Mouse (Mus musculus) limb, embryonic 14.5 days (tissue): ENCODE results near the gene Katnal1. TPM values are rescaled to one million over a fixed set of nuclear protein-coding genes. Genes with fewer than 3 reads are reported as not detected.

ENCODE experiments used
- ATAC-seq: fragments of 200-750 bp; cut with Nextera tagmentation; 2 replicates; pipeline ENCODE4 v1.8.0; 2017; ENCODE audit warnings: low read depth, moderate number of reproducible peaks, moderate TSS enrichment; ENCODE audit not compliant: low FRiP score
- DNase-seq: peaks from one replicate; pipeline ENCODE4 v3.0.0-alpha.2; 2015; ENCODE audit warnings: low spot score
- H3K27ac ChIP-seq: fragments of 300-500 bp; sonication (generic); replicated peaks from 2 replicates; pipeline ENCODE4 v1.5.1; 2014; ENCODE audit warnings: low read depth, mild to moderate bottlenecking, low read length, moderate library complexity, mixed read lengths
- H3K27me3 ChIP-seq: fragments of 300-500 bp; sonication (generic); 2 replicates; pipeline ENCODE4 v1.6.1; 2014; ENCODE audit warnings: low read length, mixed read lengths; ENCODE audit not compliant: control insufficient read depth, insufficient read depth
- H3K36me3 ChIP-seq: fragments of 300-500 bp; sonication (generic); 2 replicates; pipeline ENCODE4 v1.6.1; 2014; ENCODE audit warnings: mild to moderate bottlenecking, low read length, moderate library complexity, mixed read lengths; ENCODE audit not compliant: control insufficient read depth, insufficient read depth
- H3K4me1 ChIP-seq: fragments of 300-500 bp; sonication (generic); 2 replicates; pipeline ENCODE4 v1.6.1; 2014; ENCODE audit warnings: antibody characterized with exemption, low read length, mixed read lengths; ENCODE audit not compliant: control insufficient read depth, insufficient read depth
- H3K4me2 ChIP-seq: fragments of 300-500 bp; sonication (generic); replicated peaks from 2 replicates; pipeline ENCODE4 v1.6.1; 2014; ENCODE audit warnings: low read depth, mild to moderate bottlenecking, low read length, moderate library complexity; ENCODE audit not compliant: severe bottlenecking
- H3K4me3 ChIP-seq: fragments of 300-500 bp; sonication (generic); replicated peaks from 2 replicates; pipeline ENCODE4 v1.5.1; 2014; ENCODE audit warnings: low read length
- H3K9ac ChIP-seq: fragments of 300-500 bp; sonication (generic); 2 replicates; pipeline ENCODE4 v1.6.1; 2014; ENCODE audit warnings: mild to moderate bottlenecking, low read depth, low read length, moderate library complexity; ENCODE audit not compliant: severe bottlenecking
- H3K9me3 ChIP-seq: fragments of 300-500 bp; sonication (generic); 2 replicates; pipeline ENCODE4 v1.6.1; 2016; ENCODE audit warnings: low read length; ENCODE audit not compliant: control insufficient read depth
- POLR2A ChIP-seq: fragments of 200-500 bp; IDR thresholded peaks from 2 replicates; pipeline ENCODE4 v1.8.0; 2012; ENCODE audit warnings: inconsistent platforms, mild to moderate bottlenecking, moderate library complexity, borderline replicate concordance; ENCODE audit not compliant: insufficient read depth, insufficient read length; ENCODE audit errors: extremely low read depth
- WGBS: fragments of 180-500 bp; shearing (Covaris S2); extraction: QIAGEN DNeasy Blood & Tissue Kit; methylation state at CpG from one replicate; pipeline ENCODE4 v1.1.7; 2014; 5-methylcytosine and 5-hydroxymethylcytosine counted together
- polyA plus RNA-seq, 2 experiments: library from polyadenylated mRNA; depleted of rRNA in 1 of 2; stranded (reverse) in 1 of 2; unstranded in 1 of 2; fragments of >200 nt; fragmentation: Nextera tagmentation in 1 of 2; extraction: Ambion mirVana in 1 of 2; gene quantifications; 2 replicates each; pipeline versions ENCODE4 v1.2.1 to v1.2.3; 2012 to 2014

The Katnal1 gene
- polyA plus RNA-seq, 2 experiments = 12.9 to 13.3 TPM

DNA sequence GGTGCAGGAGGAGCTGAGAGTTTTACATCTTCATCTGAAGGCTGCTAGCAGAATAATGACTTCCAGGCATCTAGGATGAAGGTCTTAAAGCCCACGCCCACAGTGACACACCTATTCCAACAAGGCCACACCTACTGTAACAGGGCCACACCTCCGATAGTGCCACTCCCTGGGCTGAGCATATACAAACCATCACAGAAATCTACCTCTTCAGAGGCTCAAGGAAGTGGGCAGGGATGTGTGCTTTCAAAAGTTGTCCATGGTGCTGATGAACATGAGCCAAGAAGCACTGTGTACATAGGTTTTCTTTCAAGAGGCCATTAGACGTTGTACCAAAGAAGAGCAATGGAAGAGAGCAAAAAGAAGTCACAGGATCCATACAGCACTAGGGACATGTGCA is 71.6 kb downstream of the Katnal1 start:
- TF ChIP-seq POLR2A = no peak
- H3K4me2 ChIP-seq = no peak overlapping the region
- no peak overlapping the region for H3K27ac ChIP-seq
- no peaks in the 10 kb centered on the region for H3K27me3 ChIP-seq
- no peaks in the 10 kb centered on the region for H3K4me1 ChIP-seq
- no peak overlapping the region for H3K4me3 ChIP-seq
- no peaks in the 10 kb centered on the region for H3K9me3 ChIP-seq
- H3K9ac ChIP-seq = no peak overlapping the region
- no peak for DNase-seq
- 81% methylated on average over 3 of the region's 3 CpGs for WGBS
- no peak for ATAC-seq
- H3K36me3 ChIP-seq = no peaks in the 10 kb centered on the region

DNA sequence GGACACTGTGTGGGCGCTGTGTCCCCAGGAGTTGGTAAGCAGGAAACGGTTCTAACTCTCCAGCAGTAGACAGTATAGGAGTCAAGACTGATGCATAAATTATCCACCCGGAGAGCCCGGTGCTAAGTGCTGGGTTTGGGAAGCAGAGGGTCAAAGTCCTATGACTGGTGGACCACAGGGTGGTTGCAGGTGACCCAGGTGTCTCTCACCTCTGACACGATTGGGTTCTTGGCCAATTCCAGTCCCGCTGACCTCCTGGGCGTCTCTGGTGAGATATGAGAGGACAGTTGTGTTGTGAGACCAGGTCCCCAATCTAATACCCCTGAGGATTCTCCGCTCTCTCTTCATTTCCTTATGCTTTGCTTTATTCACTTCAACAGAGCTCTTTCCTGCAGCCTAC is 74.1 kb downstream of the Katnal1 start:
- Histone ChIP-seq H3K4me1 (no peaks in the 10 kb centered on the region), H3K27me3 (no peaks in the 10 kb centered on the region), H3K4me3 (no peak overlapping the region), H3K4me2 (no peak overlapping the region), H3K27ac (no peak overlapping the region), H3K9me3 (no peaks in the 10 kb centered on the region), H3K9ac (no peak overlapping the region), H3K36me3 (no peaks in the 10 kb centered on the region)
- no peak for DNase-seq
- WGBS = 80% methylated on average over 8 of the region's 8 CpGs
- ATAC-seq = no peak
- no peak for TF ChIP-seq POLR2A

DNA sequence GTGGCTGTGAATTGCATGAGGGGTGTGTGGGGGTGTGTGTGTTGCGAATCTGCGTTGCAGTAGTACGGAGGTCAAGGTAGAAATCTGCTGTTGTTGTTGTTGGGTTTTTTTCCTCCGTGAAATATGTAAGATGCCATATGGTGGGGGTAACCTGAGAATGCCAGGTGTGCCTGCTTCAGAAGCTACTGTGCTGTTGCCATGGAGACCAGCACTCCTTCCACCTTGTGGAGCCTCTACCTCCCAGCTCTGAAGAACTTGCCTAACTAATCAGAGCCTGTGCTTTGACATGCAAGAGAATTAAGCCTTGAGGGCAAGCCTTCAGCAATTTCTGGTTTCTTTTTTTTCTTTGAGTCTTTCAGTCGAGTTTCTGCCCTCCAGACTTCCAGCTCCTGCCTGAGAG is 75.0 kb downstream of the Katnal1 start:
- Histone ChIP-seq H3K9ac (no peak overlapping the region), H3K27ac (no peak overlapping the region), H3K27me3 (no peaks in the 10 kb centered on the region), H3K9me3 (no peaks in the 10 kb centered on the region), H3K4me2 (no peak overlapping the region), H3K4me1 (no peaks in the 10 kb centered on the region), H3K4me3 (no peak overlapping the region), H3K36me3 (no peaks in the 10 kb centered on the region)
- ATAC-seq (no peak), DNase-seq (no peak)
- WGBS = 14% methylated on average over 5 of the region's 5 CpGs
- TF ChIP-seq POLR2A = no peak

GRCm38 (mm10) chr5:148849516-148849915 is 79.6 kb downstream of the Katnal1 start:
- Histone ChIP-seq H3K4me2 (no peak overlapping the region), H3K27ac (no peak overlapping the region), H3K9ac (no peak overlapping the region), H3K4me3 (no peak overlapping the region), H3K9me3 (no peaks in the 10 kb centered on the region), H3K36me3 (no peaks in the 10 kb centered on the region), H3K4me1 (no peaks in the 10 kb centered on the region), H3K27me3 (no peaks in the 10 kb centered on the region)
- no peak for TF ChIP-seq POLR2A
- DNase-seq (no peak), ATAC-seq (no peak)
- 88% methylated on average over 6 of the region's 6 CpGs for WGBS

DNA sequence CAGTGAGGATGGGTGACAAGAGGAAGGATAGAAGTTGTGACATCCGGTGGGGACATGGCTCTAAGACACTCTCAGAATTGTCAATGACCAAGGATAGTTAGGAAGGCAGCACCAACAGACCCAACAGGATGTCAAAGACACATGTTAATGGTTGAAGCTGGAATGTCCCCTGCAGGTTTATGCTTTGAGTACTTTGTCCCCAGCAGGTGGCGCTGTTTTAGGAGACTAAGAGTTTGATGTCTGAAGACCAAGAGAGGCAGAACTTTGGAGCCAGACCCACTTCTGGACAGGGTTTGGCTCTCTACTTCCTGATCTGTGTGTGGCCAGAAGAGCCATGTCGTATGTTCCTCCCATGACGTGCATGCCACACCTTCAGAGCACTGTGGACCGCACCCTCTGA is 82.1 kb downstream of the Katnal1 start:
- H3K9ac ChIP-seq = no peak overlapping the region
- H3K4me1 ChIP-seq = no peaks in the 10 kb centered on the region
- WGBS = 96% methylated on average over 5 of the region's 5 CpGs
- no peak for ATAC-seq
- H3K27ac ChIP-seq = no peak overlapping the region
- H3K9me3 ChIP-seq = no peaks in the 10 kb centered on the region
- no peak overlapping the region for H3K4me2 ChIP-seq
- no peak overlapping the region for H3K4me3 ChIP-seq
- no peaks in the 10 kb centered on the region for H3K27me3 ChIP-seq
- no peak for DNase-seq
- no peak for TF ChIP-seq POLR2A
- no peaks in the 10 kb centered on the region for H3K36me3 ChIP-seq

- ATAC-seq = no peak
- 38% methylated on average over 8 of the region's 8 CpGs for WGBS
Observed at GRCm38 (mm10) chr5:148837069-148837468, 92.1 kb downstream of the Katnal1 start.

More at GRCm38 (mm10) chr5:148837069-148837468, 92.1 kb downstream of the Katnal1 start:
- Histone ChIP-seq H3K4me1 (no peaks in the 10 kb centered on the region; the same call in 1 of the 2 replicates), H3K36me3 (no peaks in the 10 kb centered on the region), H3K27me3 (peaks cover 5% of the 10 kb centered on the region; the same call in 1 of the 2 replicates), H3K4me2 (no peak overlapping the region), H3K9me3 (no peaks in the 10 kb centered on the region), H3K27ac (no peak overlapping the region), H3K4me3 (no peak overlapping the region), H3K9ac (no peak overlapping the region)
- DNase-seq = no peak
- no peak for TF ChIP-seq POLR2A
